Mouse (Mus musculus): ENCODE data around the gene Cfap46. TPM values are rescaled to one million over a fixed set of nuclear protein-coding genes. Genes with fewer than 3 reads are reported as not detected.

The Cfap46 gene
- polyA plus RNA-seq, 1 experiment from 2014 or later, result 0.78 TPM

DNA sequence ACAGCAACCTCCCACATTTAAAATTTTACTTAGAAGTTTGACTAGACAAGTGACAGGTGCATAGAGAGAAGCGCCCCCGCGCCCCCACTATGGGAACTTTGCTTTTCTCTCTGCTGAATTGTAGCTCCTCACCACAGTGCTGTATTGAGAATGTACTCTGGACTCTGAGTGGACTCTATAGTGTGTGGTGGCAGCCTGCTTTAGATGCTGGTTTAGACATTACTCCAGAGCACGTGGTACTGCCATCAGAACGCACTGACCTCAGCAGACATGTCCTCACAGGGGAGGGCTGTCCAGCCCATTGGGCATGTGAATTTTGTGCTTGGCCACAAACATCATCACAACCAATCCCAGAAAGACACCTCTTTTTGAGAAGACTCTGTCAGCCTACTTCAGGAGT is 112.8 kb downstream of the Cfap46 start:
- Histone ChIP-seq H3K27ac (replicated peaks) (no peak overlapping the region), H3K4me1 (no peaks in the 10 kb centered on the region), H3K4me2 (replicated peaks) (no peak overlapping the region), H3K27me3 (peaks cover 74% of the 10 kb centered on the region), H3K9ac (replicated peaks) (no peak overlapping the region), H3K9me3 (no peaks in the 10 kb centered on the region), H3K4me3 (no peak overlapping the region), H3K36me3 (no peaks in the 10 kb centered on the region)
- WGBS, result 94% methylated on average over 5 of the region's 5 CpGs
- ATAC-seq (ENCODE audit: low FRiP score, low read depth), result no peak

- Histone ChIP-seq H3K27me3 (peaks cover 74% of the 10 kb centered on the region), H3K27ac (replicated peaks) (no peak overlapping the region), H3K9ac (replicated peaks) (no peak overlapping the region), H3K9me3 (no peaks in the 10 kb centered on the region), H3K4me2 (replicated peaks) (no peak overlapping the region), H3K4me3 (no peak overlapping the region), H3K4me1 (peaks cover 4% of the 10 kb centered on the region; the same call in 1 of the 2 replicates), H3K36me3 (no peaks in the 10 kb centered on the region)
- 90% methylated on average over 8 of the region's 8 CpGs for WGBS
- no peak for ATAC-seq (ENCODE audit: low FRiP score, low read depth)
Measured at GRCm38 (mm10) chr7:139566533-139566932, 117.1 kb downstream of the Cfap46 start.

- no peak overlapping the region for H3K27ac ChIP-seq (replicated peaks)
- WGBS, result 74% methylated on average over 6 of the region's 6 CpGs
- no peaks in the 10 kb centered on the region for H3K9me3 ChIP-seq
- no peaks in the 10 kb centered on the region for H3K36me3 ChIP-seq
- no peak for ATAC-seq (ENCODE audit: low FRiP score, low read depth)
- H3K4me3 ChIP-seq, result no peak overlapping the region
- H3K9ac ChIP-seq (replicated peaks), result no peak overlapping the region
- H3K27me3 ChIP-seq, result peaks cover 76% of the 10 kb centered on the region
- no peak overlapping the region for H3K4me2 ChIP-seq (replicated peaks)
- H3K4me1 ChIP-seq, result peaks cover 4% of the 10 kb centered on the region; the same call in 1 of the 2 replicates
Measured at GRCm38 (mm10) chr7:139565998-139566397, 117.6 kb downstream of the Cfap46 start.

DNA sequence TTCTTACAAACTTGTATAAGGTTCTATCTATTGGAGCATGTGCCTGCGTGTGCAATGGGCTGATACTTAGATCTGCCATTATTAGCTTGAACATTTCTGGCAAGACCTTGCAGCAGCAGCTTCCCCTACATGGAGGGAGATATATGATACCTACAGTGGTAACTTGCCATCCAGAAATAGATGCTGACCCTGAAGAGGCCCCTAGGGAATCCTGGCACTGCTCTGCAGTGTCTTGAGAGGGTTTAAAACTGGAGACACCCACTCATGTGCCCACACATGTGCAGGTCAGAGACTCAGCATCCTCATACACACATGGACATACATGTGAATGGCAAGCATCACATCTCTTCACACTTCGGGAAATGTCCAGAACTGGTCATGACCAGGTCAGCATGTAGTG is 119.5 kb downstream of the Cfap46 start:
- no peak for ATAC-seq (ENCODE audit: low FRiP score, low read depth)
- H3K27me3 ChIP-seq, result peaks cover 84% of the 10 kb centered on the region
- H3K9me3 ChIP-seq, result no peaks in the 10 kb centered on the region
- H3K4me2 ChIP-seq (replicated peaks), result no peak overlapping the region
- H3K9ac ChIP-seq (replicated peaks), result no peak overlapping the region
- no peak overlapping the region for H3K27ac ChIP-seq (replicated peaks)
- H3K4me1 ChIP-seq, result peaks cover 4% of the 10 kb centered on the region; the same call in 1 of the 2 replicates
- 91% methylated on average over 2 of the region's 2 CpGs for WGBS
- H3K36me3 ChIP-seq, result no peaks in the 10 kb centered on the region
- no peak overlapping the region for H3K4me3 ChIP-seq

- H3K4me3 ChIP-seq, result no peak overlapping the region
- H3K27me3 ChIP-seq, result peaks cover 86% of the 10 kb centered on the region
- WGBS, result 60% methylated on average over 4 of the region's 4 CpGs
- H3K9ac ChIP-seq (replicated peaks), result 0 out of 2 replicates have a peak overlapping the region, but pooled peaks have one; percentile 4
- no peak overlapping the region for H3K4me2 ChIP-seq (replicated peaks)
- H3K27ac ChIP-seq (replicated peaks), result peak overlapping the region; percentile 52; the same call in 1 of the 2 replicates
- peaks cover 4% of the 10 kb centered on the region; the same call in 1 of the 2 replicates for H3K4me1 ChIP-seq
- no peak for ATAC-seq (ENCODE audit: low FRiP score, low read depth)
- no peaks in the 10 kb centered on the region for H3K9me3 ChIP-seq
- no peaks in the 10 kb centered on the region for H3K36me3 ChIP-seq
Measured at GRCm38 (mm10) chr7:139563425-139563824, 120.2 kb downstream of the Cfap46 start.

DNA sequence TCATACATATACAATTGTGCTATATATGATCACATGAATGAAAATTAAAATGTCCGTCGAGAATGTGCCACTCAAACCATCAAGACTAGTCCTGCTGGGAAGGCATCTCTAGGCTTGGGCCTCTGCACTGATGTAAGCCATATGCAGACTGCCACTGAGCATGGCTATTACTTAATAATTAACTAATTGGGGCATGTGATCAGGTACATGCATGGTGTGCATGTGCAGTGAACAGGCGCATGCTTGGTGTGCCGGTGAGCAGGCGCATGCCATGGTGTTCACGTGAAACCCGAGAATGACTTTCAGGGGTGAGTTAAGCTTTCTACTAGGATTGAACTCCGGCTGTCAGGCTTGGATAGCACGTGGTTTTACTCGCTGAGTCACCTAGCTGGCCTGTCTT is 124.0 kb downstream of the Cfap46 start:
- no peak for ATAC-seq (ENCODE audit: low FRiP score, low read depth)
- Histone ChIP-seq H3K36me3 (no peaks in the 10 kb centered on the region), H3K4me3 (no peak overlapping the region), H3K27ac (replicated peaks) (no peak overlapping the region), H3K27me3 (peaks cover 83% of the 10 kb centered on the region), H3K4me2 (replicated peaks) (no peak overlapping the region), H3K9ac (replicated peaks) (no peak overlapping the region), H3K9me3 (no peaks in the 10 kb centered on the region), H3K4me1 (peaks cover 18% of the 10 kb centered on the region)
- WGBS, result 93% methylated on average over 10 of the region's 10 CpGs

GRCm38 (mm10) chr7:139556746-139557526 is 126.7 kb downstream of the Cfap46 start:
- H3K4me2 ChIP-seq (replicated peaks), result no peak overlapping the region
- no peak overlapping the region for H3K4me3 ChIP-seq
- peaks cover 89% of the 10 kb centered on the region for H3K27me3 ChIP-seq
- no peaks in the 10 kb centered on the region for H3K9me3 ChIP-seq
- no peak overlapping the region for H3K9ac ChIP-seq (replicated peaks)
- WGBS, result 12% methylated on average over 10 of the region's 10 CpGs
- H3K27ac ChIP-seq (replicated peaks), result no peak overlapping the region
- peaks cover 13% of the 10 kb centered on the region for H3K4me1 ChIP-seq
- peak; percentile 62 for ATAC-seq (ENCODE audit: low FRiP score, low read depth)
- H3K36me3 ChIP-seq, result no peaks in the 10 kb centered on the region

DNA sequence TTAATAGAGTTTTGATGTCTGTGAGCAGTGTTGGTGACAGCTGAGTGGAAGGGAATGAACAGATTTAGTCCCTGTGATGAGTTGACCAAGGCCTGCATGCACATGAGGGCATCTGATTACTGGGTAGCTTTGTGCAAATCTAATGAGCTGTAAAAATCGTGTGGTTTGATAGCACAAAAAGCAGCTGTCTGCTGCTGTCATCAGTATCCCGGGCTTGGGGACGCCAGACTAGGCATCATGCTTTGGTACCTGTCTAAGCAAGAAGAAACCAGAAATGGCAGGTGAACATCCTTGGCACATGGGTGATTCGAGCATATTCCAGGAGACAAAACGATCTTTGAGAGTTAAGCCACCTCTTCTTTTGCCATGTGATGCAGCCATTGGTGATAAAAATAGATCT is 127.3 kb downstream of the Cfap46 start:
- 20% methylated on average over 5 of the region's 5 CpGs for WGBS
- H3K27me3 ChIP-seq, result peaks cover 88% of the 10 kb centered on the region
- H3K4me1 ChIP-seq, result peaks cover 13% of the 10 kb centered on the region
- no peak overlapping the region for H3K4me3 ChIP-seq
- no peak for ATAC-seq (ENCODE audit: low FRiP score, low read depth)
- no peaks in the 10 kb centered on the region for H3K9me3 ChIP-seq
- H3K36me3 ChIP-seq, result no peaks in the 10 kb centered on the region
- H3K9ac ChIP-seq (replicated peaks), result no peak overlapping the region
- H3K27ac ChIP-seq (replicated peaks), result no peak overlapping the region
- no peak overlapping the region for H3K4me2 ChIP-seq (replicated peaks)

DNA sequence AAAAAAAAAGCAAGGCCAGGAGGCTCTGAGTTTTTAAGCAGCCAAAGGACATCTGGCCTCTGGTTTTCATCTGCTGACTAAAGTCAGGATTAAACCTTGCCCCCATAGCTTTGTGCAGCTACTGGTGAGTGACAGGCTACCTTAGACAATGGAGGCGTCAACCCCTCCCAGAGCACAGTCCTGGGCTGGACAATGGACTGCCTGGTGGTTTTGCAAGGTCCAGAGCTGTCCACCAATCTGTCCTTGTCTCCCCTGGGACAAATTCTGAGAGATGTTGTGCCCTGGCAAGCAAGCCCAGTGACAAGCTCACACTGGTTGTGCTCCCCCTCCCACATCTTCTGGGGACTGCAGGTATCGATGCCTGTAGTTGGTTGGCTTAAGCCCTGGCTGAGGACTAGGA is 132.1 kb downstream of the Cfap46 start:
- 21% methylated on average over 2 of the region's 2 CpGs for WGBS
- Histone ChIP-seq H3K4me1 (peaks cover 18% of the 10 kb centered on the region), H3K27ac (replicated peaks) (no peak overlapping the region), H3K9me3 (no peaks in the 10 kb centered on the region), H3K9ac (replicated peaks) (no peak overlapping the region), H3K4me2 (replicated peaks) (no peak overlapping the region), H3K27me3 (peaks cover 91% of the 10 kb centered on the region), H3K4me3 (no peak overlapping the region), H3K36me3 (no peaks in the 10 kb centered on the region)
- ATAC-seq (ENCODE audit: low FRiP score, low read depth), result 0 out of 2 replicates have a peak, but pooled peaks have one; percentile 47

Other genes starting within 250 kb of the Cfap46 start
- gene Nkx6-2, start 101.0 kb downstream of the Cfap46 start, polyA plus RNA-seq (2016; fragmentation: Nextera tagmentation; extraction: Ambion mirVana), result 17.4 and 27.4 TPM in 2 replicates
- 27.0 and 30.3 TPM in 2 replicates for gene Adgra1, start 150.4 kb upstream of the Cfap46 start, polyA plus RNA-seq (2016; fragmentation: Nextera tagmentation; extraction: Ambion mirVana)
- gene Kndc1, start 210.9 kb upstream of the Cfap46 start, polyA plus RNA-seq (2016; fragmentation: Nextera tagmentation; extraction: Ambion mirVana), result 1.2 and 1.5 TPM in 2 replicates